Mouse (Mus musculus) C2C12 (cell line): ENCODE measurements around the gene Lrmda.

Source experiments
- CTCF ChIP-seq: IDR thresholded peaks from one replicate; pipeline ENCODE4 v1.5.1; 2011; ENCODE audit not compliant: control insufficient read depth, insufficient read depth, insufficient read length
- MAX ChIP-seq: IDR thresholded peaks from one replicate; pipeline ENCODE4 v1.6.1; 2011; ENCODE audit warnings: mild to moderate bottlenecking, control low read depth
- USF1 ChIP-seq: IDR thresholded peaks from one replicate; pipeline ENCODE4 v1.6.1; 2011; ENCODE audit warnings: low read depth, mild to moderate bottlenecking, control low read depth, moderate library complexity

- TF ChIP-seq CTCF: no peak
- no peak for TF ChIP-seq USF1
- TF ChIP-seq MAX: no peak
These were observed 64.4 kb downstream of the Lrmda start for GRCm38 (mm10) chr14:22083931-22084330.
